Mouse (Mus musculus): ENCODE data around the gene Bicra.

DNA sequence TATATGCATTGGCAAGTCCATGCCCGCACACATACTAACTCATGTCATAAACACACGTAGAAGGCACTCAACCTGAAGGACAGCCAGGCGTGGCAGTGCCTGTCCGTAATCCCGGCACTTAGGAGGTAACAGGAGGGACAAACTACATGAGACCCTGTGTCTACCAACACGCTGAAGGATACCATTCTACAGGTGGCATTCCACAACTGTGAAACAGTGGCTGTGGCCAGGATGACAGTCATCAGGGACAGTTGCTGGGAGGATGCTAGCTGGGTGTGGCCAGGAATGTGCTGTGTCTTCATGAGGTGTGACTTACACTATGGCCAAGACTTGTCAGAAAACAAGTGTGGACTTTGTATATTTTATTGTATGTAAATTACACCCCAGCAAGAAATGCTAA, 10.7 kb downstream of the Bicra start:
- no peak for TF ChIP-seq CTCF (IDR thresholded peaks at IDR 0.05; ENCODE audit: low read depth)
- TF ChIP-seq EP300 (IDR thresholded peaks at IDR 0.05; ENCODE audit: low read depth) = no peak

Data from liver, embryonic 14.5 days (tissue).